Mouse (Mus musculus): Measurements from ENCODE around the gene Akr1b3. TPM values are rescaled to one million over a fixed set of nuclear protein-coding genes. Genes with fewer than 3 reads are reported as not detected.
A peak's percentile ranks its signal among the peaks of the same experiment; 100 is the strongest.

Gene Akr1b3
- polyA plus RNA-seq, 1 experiment from 2014 or later: 122 TPM

GRCm38 (mm10) chr6:34288098-34288497 is 29.2 kb downstream of the Akr1b3 start:
- WGBS: 70% methylated on average over 10 of the region's 10 CpGs
- H3K9ac ChIP-seq (ENCODE audit: low read depth, low read length): no peak overlapping the region
- H3K27me3 ChIP-seq (replicated peaks; ENCODE audit: control insufficient read depth, insufficient read depth, low read length): no peaks in the 10 kb centered on the region
- ATAC-seq: no peak
- no peaks in the 10 kb centered on the region for H3K9me3 ChIP-seq (ENCODE audit: control insufficient read depth, low read length)
- H3K27ac ChIP-seq (ENCODE audit: low read depth, low read length): no peak overlapping the region
- H3K4me2 ChIP-seq (ENCODE audit: low read length): no peak overlapping the region
- no peaks in the 10 kb centered on the region for H3K36me3 ChIP-seq (ENCODE audit: control insufficient read depth, insufficient read depth, low read length)
- H3K4me3 ChIP-seq (ENCODE audit: low read length): no peak overlapping the region
- no peaks in the 10 kb centered on the region for H3K4me1 ChIP-seq (ENCODE audit: control insufficient read depth, insufficient read depth, low read depth, low read length)

GRCm38 (mm10) chr6:34286841-34287240 is 30.4 kb downstream of the Akr1b3 start:
- no peaks in the 10 kb centered on the region for H3K36me3 ChIP-seq (ENCODE audit: control insufficient read depth, insufficient read depth, low read length)
- no peaks in the 10 kb centered on the region for H3K4me1 ChIP-seq (ENCODE audit: control insufficient read depth, insufficient read depth, low read depth, low read length)
- H3K9ac ChIP-seq (ENCODE audit: low read depth, low read length): no peak overlapping the region
- no peak overlapping the region for H3K4me2 ChIP-seq (ENCODE audit: low read length)
- H3K9me3 ChIP-seq (ENCODE audit: control insufficient read depth, low read length): no peaks in the 10 kb centered on the region
- WGBS: 80% methylated on average over 3 of the region's 3 CpGs
- no peak overlapping the region for H3K27ac ChIP-seq (ENCODE audit: low read depth, low read length)
- H3K27me3 ChIP-seq (replicated peaks; ENCODE audit: control insufficient read depth, insufficient read depth, low read length): no peaks in the 10 kb centered on the region
- H3K4me3 ChIP-seq (ENCODE audit: low read length): no peak overlapping the region
- no peak for ATAC-seq

GRCm38 (mm10) chr6:34278385-34278784 is 38.9 kb downstream of the Akr1b3 start:
- 86% methylated on average over 5 of the region's 5 CpGs for WGBS
- H3K4me3 ChIP-seq (ENCODE audit: low read length): no peak overlapping the region
- no peaks in the 10 kb centered on the region for H3K36me3 ChIP-seq (ENCODE audit: control insufficient read depth, insufficient read depth, low read length)
- H3K4me1 ChIP-seq (ENCODE audit: control insufficient read depth, insufficient read depth, low read depth, low read length): no peaks in the 10 kb centered on the region
- no peaks in the 10 kb centered on the region for H3K9me3 ChIP-seq (ENCODE audit: control insufficient read depth, low read length)
- no peak overlapping the region for H3K4me2 ChIP-seq (ENCODE audit: low read length)
- no peak overlapping the region for H3K27ac ChIP-seq (ENCODE audit: low read depth, low read length)
- no peaks in the 10 kb centered on the region for H3K27me3 ChIP-seq (replicated peaks; ENCODE audit: control insufficient read depth, insufficient read depth, low read length)
- H3K9ac ChIP-seq (ENCODE audit: low read depth, low read length): no peak overlapping the region
- no peak for ATAC-seq

GRCm38 (mm10) chr6:34277665-34278064 is 39.6 kb downstream of the Akr1b3 start:
- Histone ChIP-seq H3K4me2 (ENCODE audit: low read length) (no peak overlapping the region), H3K27me3 (replicated peaks; ENCODE audit: control insufficient read depth, insufficient read depth, low read length) (no peaks in the 10 kb centered on the region), H3K4me1 (ENCODE audit: control insufficient read depth, insufficient read depth, low read depth, low read length) (no peaks in the 10 kb centered on the region), H3K27ac (ENCODE audit: low read depth, low read length) (no peak overlapping the region), H3K9ac (ENCODE audit: low read depth, low read length) (no peak overlapping the region), H3K4me3 (ENCODE audit: low read length) (no peak overlapping the region), H3K9me3 (ENCODE audit: control insufficient read depth, low read length) (no peaks in the 10 kb centered on the region), H3K36me3 (ENCODE audit: control insufficient read depth, insufficient read depth, low read length) (no peaks in the 10 kb centered on the region)
- 24% methylated on average over 9 of the region's 9 CpGs for WGBS
- no peak for ATAC-seq

GRCm38 (mm10) chr6:34274346-34274745 is 42.9 kb downstream of the Akr1b3 start:
- ATAC-seq: 0 out of 2 replicates have a peak, but pooled peaks have one; percentile 69

GRCm38 (mm10) chr6:34273073-34273472 is 44.2 kb downstream of the Akr1b3 start:
- Histone ChIP-seq H3K27me3 (replicated peaks; ENCODE audit: control insufficient read depth, insufficient read depth, low read length) (no peaks in the 10 kb centered on the region), H3K9me3 (ENCODE audit: control insufficient read depth, low read length) (no peaks in the 10 kb centered on the region), H3K36me3 (ENCODE audit: control insufficient read depth, insufficient read depth, low read length) (no peaks in the 10 kb centered on the region), H3K4me2 (ENCODE audit: low read length) (no peak overlapping the region), H3K4me3 (ENCODE audit: low read length) (no peak overlapping the region), H3K4me1 (ENCODE audit: control insufficient read depth, insufficient read depth, low read depth, low read length) (no peaks in the 10 kb centered on the region), H3K9ac (ENCODE audit: low read depth, low read length) (no peak overlapping the region), H3K27ac (ENCODE audit: low read depth, low read length) (no peak overlapping the region)
- no peak for ATAC-seq
- 90% methylated on average over 2 of the region's 2 CpGs for WGBS

More at GRCm38 (mm10) chr6:34274346-34274745, 42.9 kb downstream of the Akr1b3 start:
- Histone ChIP-seq H3K9ac (ENCODE audit: low read depth, low read length) (no peak overlapping the region), H3K27me3 (replicated peaks; ENCODE audit: control insufficient read depth, insufficient read depth, low read length) (no peaks in the 10 kb centered on the region), H3K27ac (ENCODE audit: low read depth, low read length) (no peak overlapping the region), H3K4me2 (ENCODE audit: low read length) (no peak overlapping the region), H3K4me3 (ENCODE audit: low read length) (no peak overlapping the region), H3K4me1 (ENCODE audit: control insufficient read depth, insufficient read depth, low read depth, low read length) (no peaks in the 10 kb centered on the region), H3K36me3 (ENCODE audit: control insufficient read depth, insufficient read depth, low read length) (no peaks in the 10 kb centered on the region), H3K9me3 (ENCODE audit: control insufficient read depth, low read length) (no peaks in the 10 kb centered on the region)
- 85% methylated on average over 2 of the region's 2 CpGs for whole genome bisulfite sequencing

- H3K9ac ChIP-seq (ENCODE audit: low read depth, low read length): no peak overlapping the region
- H3K36me3 ChIP-seq (ENCODE audit: control insufficient read depth, insufficient read depth, low read length): no peaks in the 10 kb centered on the region
- no peak for ATAC-seq
- no peak overlapping the region for H3K27ac ChIP-seq (ENCODE audit: low read depth, low read length)
- H3K9me3 ChIP-seq (ENCODE audit: control insufficient read depth, low read length): no peaks in the 10 kb centered on the region
- H3K27me3 ChIP-seq (replicated peaks; ENCODE audit: control insufficient read depth, insufficient read depth, low read length): no peaks in the 10 kb centered on the region
- 90% methylated on average over 5 of the region's 5 CpGs for WGBS
- no peak overlapping the region for H3K4me2 ChIP-seq (ENCODE audit: low read length)
- no peak overlapping the region for H3K4me3 ChIP-seq (ENCODE audit: low read length)
- no peaks in the 10 kb centered on the region for H3K4me1 ChIP-seq (ENCODE audit: control insufficient read depth, insufficient read depth, low read depth, low read length)
Observed at GRCm38 (mm10) chr6:34272462-34272861, 44.8 kb downstream of the Akr1b3 start.

GRCm38 (mm10) chr6:34270717-34271116 is 46.6 kb downstream of the Akr1b3 start:
- Histone ChIP-seq H3K27ac (ENCODE audit: low read depth, low read length) (no peak overlapping the region), H3K4me3 (ENCODE audit: low read length) (no peak overlapping the region), H3K9ac (ENCODE audit: low read depth, low read length) (no peak overlapping the region), H3K36me3 (ENCODE audit: control insufficient read depth, insufficient read depth, low read length) (no peaks in the 10 kb centered on the region), H3K9me3 (ENCODE audit: control insufficient read depth, low read length) (no peaks in the 10 kb centered on the region), H3K4me1 (ENCODE audit: control insufficient read depth, insufficient read depth, low read depth, low read length) (no peaks in the 10 kb centered on the region), H3K4me2 (ENCODE audit: low read length) (no peak overlapping the region), H3K27me3 (replicated peaks; ENCODE audit: control insufficient read depth, insufficient read depth, low read length) (no peaks in the 10 kb centered on the region)
- WGBS: 44% methylated on average over 6 of the region's 6 CpGs
- peak; percentile 67 for ATAC-seq

- no peaks in the 10 kb centered on the region for H3K9me3 ChIP-seq (ENCODE audit: control insufficient read depth, low read length)
- H3K27me3 ChIP-seq (replicated peaks; ENCODE audit: control insufficient read depth, insufficient read depth, low read length): no peaks in the 10 kb centered on the region
- H3K4me3 ChIP-seq (ENCODE audit: low read length): no peak overlapping the region
- no peak overlapping the region for H3K27ac ChIP-seq (ENCODE audit: low read depth, low read length)
- no peak overlapping the region for H3K4me2 ChIP-seq (ENCODE audit: low read length)
- 44% methylated on average over 5 of the region's 5 CpGs for WGBS
- no peak overlapping the region for H3K9ac ChIP-seq (ENCODE audit: low read depth, low read length)
- ATAC-seq: no peak
- no peaks in the 10 kb centered on the region for H3K4me1 ChIP-seq (ENCODE audit: control insufficient read depth, insufficient read depth, low read depth, low read length)
- no peaks in the 10 kb centered on the region for H3K36me3 ChIP-seq (ENCODE audit: control insufficient read depth, insufficient read depth, low read length)
Observed at GRCm38 (mm10) chr6:34258546-34258945, 58.7 kb downstream of the Akr1b3 start.
